Mouse (Mus musculus) megakaryocyte, embryonic 14.5 days (primary cell): Measurements from ENCODE around the gene Chrna1. TPM values are rescaled to one million over a fixed set of nuclear protein-coding genes. Genes with fewer than 3 reads are reported as not detected.
"Not testable (repeated sequence)": the region's sequence is repeated elsewhere in the genome, so short reads cannot be mapped to it uniquely, and the experiment has no call there.

Experiments
- H3K27me3 ChIP-seq: replicated peaks from 2 replicates; pipeline ENCODE3; 2012; ENCODE audit warnings: inconsistent platforms
- H3K36me3 ChIP-seq: replicated peaks from 2 replicates; pipeline ENCODE3; 2012; ENCODE audit warnings: low read length, inconsistent platforms, mixed read lengths
- H3K4me1 ChIP-seq: 2 replicates; pipeline ENCODE4 v1.6.1; 2012; ENCODE audit warnings: inconsistent platforms
- H3K4me3 ChIP-seq: replicated peaks from 2 replicates; pipeline ENCODE3; 2012; ENCODE audit warnings: moderate library complexity, mild to moderate bottlenecking, inconsistent platforms
- H3K9me3 ChIP-seq: 2 replicates; pipeline ENCODE4 v1.6.1; 2012; ENCODE audit warnings: inconsistent platforms
- FLI1 ChIP-seq: IDR thresholded peaks from 2 replicates; pipeline ENCODE4 v1.6.1; 2012; ENCODE audit warnings: low read length, inconsistent platforms, mixed read lengths
- GATA1 ChIP-seq: IDR thresholded peaks from 3 replicates; pipeline ENCODE4 v1.6.1; 2012; ENCODE audit warnings: mixed read lengths, low read length, inconsistent platforms, borderline replicate concordance
- polyA plus RNA-seq: library from polyadenylated mRNA; stranded (reverse); fragments of >175 nt; gene quantifications from 2 replicates; pipeline ENCODE4 v1.2.3, GENCODE M21; 2012; ENCODE audit warnings: low replicate concordance; ENCODE audit not compliant: insufficient read depth

Gene Chrna1
- polyA plus RNA-seq, 1 experiment = not detected

DNA sequence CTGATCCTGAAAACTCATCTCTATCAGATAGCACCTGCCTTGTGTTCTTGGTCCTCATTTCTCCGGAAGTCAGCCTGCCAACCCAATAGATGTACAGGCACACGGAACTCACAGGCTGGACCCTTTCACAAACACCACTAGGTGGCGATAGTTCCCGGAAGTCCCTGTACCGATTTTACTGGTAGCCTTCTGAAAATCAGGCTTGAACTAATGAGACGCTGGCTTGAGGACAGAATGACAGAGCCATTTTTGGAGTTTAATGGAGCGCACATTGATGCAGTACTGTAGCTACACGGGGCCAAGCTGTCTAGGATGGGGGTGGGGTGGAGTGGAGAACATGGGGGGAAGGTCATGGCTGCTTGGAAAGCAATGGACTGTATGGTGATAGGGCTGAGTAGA is 18.5 kb downstream of the Chrna1 start:
- peak overlapping the region; percentile 64 for H3K4me3 ChIP-seq
- peaks cover 16% of the 10 kb centered on the region for H3K4me1 ChIP-seq
- H3K9me3 ChIP-seq = peaks cover 14% of the 10 kb centered on the region
- TF ChIP-seq FLI1 (no peak), GATA1 (no peak)
- H3K36me3 ChIP-seq = no peaks in the 10 kb centered on the region
- H3K27me3 ChIP-seq = peaks cover 2% of the 10 kb centered on the region

DNA sequence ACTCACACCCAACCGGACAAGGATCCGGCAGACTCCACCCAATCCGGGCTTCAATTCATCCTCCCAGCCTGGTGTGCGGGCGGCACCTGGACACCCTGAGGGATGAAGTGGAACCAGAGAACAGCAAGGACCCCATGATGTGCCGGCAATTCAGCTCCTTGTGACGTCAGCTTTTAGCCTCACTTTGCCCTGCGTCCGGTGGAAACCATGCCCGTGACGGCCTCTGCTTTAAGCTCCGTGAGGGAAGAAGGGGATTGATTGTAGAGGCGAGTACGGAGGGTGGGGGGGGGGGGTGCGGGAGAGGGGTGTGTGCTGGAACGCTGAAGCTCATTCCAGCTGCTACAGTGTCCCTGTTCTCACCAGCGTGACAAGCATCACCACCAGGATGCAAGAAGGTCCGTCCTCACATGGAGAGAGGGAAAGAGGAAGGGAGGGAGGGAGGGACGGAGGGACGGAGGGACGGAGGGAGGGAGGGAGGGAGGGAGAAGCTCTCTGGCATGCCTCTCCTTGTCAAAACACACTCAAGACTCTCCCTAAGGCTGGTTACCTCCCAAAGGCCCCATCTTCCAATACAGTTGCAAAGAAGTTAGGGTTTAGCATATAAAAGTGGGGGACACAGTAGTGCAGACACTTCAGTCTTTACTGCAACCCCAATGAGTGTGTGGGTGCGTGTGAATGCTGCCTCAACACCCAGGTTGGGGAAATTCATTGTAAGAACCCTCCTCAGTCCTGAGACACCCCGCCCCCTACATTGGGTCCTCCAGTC is 19.1 kb downstream of the Chrna1 start:
- Histone ChIP-seq H3K9me3 (peaks cover 14% of the 10 kb centered on the region), H3K27me3 (peaks cover 2% of the 10 kb centered on the region), H3K36me3 (no peaks in the 10 kb centered on the region), H3K4me1 (peaks cover 11% of the 10 kb centered on the region), H3K4me3 (no peak overlapping the region)
- no peak for TF ChIP-seq GATA1
- TF ChIP-seq FLI1 = no peak

DNA sequence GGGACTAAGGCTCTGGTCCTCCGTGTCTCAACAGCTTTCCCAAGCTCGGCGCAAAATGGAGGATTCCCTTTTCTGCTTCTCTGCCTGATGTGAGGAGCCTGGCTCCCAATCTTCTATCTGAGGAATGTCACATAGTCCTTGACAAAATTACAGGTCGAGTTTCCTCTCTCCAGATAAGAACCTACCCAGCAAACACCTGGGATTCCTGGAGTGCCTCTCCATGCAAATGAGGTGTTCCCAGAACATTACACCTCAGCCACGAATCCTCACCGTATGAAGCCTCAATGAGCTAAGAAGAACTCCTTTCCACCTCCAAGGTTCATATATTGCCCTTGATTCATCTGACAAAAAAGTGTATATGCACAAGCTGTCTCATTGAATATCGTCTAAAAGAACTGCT is 19.7 kb downstream of the Chrna1 start:
- Histone ChIP-seq H3K9me3 (peaks cover 14% of the 10 kb centered on the region), H3K36me3 (no peaks in the 10 kb centered on the region), H3K4me1 (peaks cover 8% of the 10 kb centered on the region), H3K4me3 (no peak overlapping the region), H3K27me3 (peaks cover 2% of the 10 kb centered on the region)
- TF ChIP-seq GATA1 = no peak
- TF ChIP-seq FLI1 = no peak

DNA sequence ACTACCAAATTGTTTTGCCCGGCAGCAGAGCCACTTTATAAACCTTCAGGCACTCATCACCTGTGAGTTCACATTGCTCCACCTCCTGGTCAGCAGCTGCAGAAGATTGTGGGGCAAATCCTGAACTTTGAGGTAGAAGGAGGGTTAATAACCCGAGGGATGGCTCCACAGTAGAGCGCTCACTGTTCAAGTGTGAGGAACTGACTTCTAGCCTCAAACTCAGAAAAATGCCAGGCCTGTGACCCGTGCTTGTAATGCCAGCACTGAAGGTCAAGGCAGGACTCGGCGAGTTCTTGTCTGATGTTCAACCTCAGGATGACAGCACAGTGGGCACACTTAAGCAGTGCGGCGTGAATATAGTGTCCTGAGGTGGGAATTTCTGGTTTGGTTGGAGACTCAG is 22.2 kb downstream of the Chrna1 start:
- H3K4me3 ChIP-seq = no peak overlapping the region
- H3K4me1 ChIP-seq = peaks cover 17% of the 10 kb centered on the region
- H3K27me3 ChIP-seq = peaks cover 2% of the 10 kb centered on the region
- peaks cover 14% of the 10 kb centered on the region for H3K9me3 ChIP-seq
- no peaks in the 10 kb centered on the region for H3K36me3 ChIP-seq
- no peak for TF ChIP-seq GATA1
- no peak for TF ChIP-seq FLI1

DNA sequence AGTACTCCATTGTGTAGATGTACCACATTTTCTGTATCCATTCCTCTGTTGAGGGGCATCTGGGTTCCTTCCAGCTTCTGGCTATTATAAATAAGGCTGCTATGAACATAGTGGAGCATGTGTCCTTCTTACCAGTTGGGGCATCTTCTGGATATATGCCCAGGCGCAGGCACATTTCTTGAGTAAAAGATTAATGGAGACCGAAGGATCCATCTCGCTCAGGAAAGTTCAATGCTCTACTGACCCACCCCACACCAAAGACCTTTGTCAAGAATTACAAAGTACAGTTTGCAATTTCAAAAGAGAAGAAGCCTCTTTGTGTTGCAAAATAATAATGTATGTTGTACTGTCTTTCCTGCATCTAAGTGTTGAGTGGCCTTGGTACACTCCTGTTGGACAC is 23.1 kb downstream of the Chrna1 start:
- H3K36me3 ChIP-seq, H3K4me3 ChIP-seq, H3K27me3 ChIP-seq: not testable (repeated sequence)
- peaks cover 20% of the 10 kb centered on the region for H3K4me1 ChIP-seq
- peaks cover 14% of the 10 kb centered on the region for H3K9me3 ChIP-seq

DNA sequence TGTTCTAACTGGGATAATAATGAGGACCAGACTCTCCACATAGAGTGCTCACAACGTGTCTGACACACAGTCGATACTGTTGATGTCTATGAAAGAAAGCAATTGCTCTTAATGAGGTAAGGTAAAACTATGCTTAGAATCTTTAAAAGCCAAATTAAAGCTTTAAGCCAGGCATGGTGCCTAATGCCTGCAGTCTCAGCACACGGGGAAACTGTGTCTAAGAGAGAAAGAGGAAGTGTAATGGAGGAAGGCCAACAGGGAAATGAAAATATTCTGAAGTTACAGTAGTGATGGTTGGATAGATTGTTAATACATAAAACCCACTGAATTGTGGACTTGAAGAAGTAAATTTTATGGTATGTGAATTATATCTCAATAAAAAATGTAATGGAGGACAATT is 25.7 kb downstream of the Chrna1 start:
- no peaks in the 10 kb centered on the region for H3K36me3 ChIP-seq
- no peak overlapping the region for H3K4me3 ChIP-seq
- no peaks in the 10 kb centered on the region for H3K9me3 ChIP-seq
- H3K27me3 ChIP-seq = no peaks in the 10 kb centered on the region
- peaks cover 28% of the 10 kb centered on the region for H3K4me1 ChIP-seq
- TF ChIP-seq FLI1 (no peak), GATA1 (no peak)

DNA sequence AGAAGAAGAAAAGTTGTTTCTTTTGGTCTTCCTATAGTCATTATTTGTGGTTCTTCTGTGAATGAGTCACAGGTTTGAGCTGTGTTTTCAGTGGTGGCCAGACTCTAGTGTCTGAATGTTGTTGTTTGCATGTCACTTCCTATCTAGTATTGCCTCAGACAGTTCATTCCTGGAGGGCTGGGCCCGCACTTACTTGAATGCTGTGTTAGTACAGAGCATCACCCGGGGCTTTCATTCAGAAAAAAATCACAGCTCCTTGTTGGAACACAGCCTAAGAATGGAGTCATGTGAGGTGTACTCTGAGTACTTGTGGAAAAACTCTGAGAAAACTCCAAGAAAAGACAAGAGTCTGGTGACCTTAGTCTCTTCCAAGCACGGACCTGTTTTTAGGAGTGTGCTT is 27.2 kb downstream of the Chrna1 start:
- Histone ChIP-seq H3K4me3 (no peak overlapping the region), H3K27me3 (no peaks in the 10 kb centered on the region), H3K36me3 (no peaks in the 10 kb centered on the region), H3K9me3 (no peaks in the 10 kb centered on the region), H3K4me1 (peaks cover 42% of the 10 kb centered on the region)
- no peak for TF ChIP-seq GATA1
- TF ChIP-seq FLI1 = no peak

DNA sequence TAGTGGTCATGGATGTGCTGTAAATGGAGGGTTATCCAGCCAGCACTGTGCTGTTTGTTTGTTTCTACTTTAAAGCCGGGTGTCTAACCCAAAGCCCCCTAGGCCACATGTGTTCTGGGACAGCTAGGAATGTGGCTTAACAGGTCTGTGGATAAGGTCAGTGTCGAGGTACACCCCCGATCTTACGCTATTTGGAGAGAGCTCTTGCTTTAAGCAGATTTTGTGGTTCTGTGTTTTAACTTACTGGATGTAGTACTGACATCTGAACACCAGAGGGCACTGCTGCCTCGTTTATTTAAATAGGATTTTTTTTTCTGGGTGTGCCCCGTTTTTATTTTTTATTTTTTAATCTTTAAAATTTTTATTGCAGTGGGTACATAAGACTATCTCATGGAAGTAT is 29.4 kb downstream of the Chrna1 start:
- H3K36me3 ChIP-seq = no peaks in the 10 kb centered on the region
- no peak for TF ChIP-seq FLI1
- no peak for TF ChIP-seq GATA1
- H3K4me3 ChIP-seq = peak overlapping the region; percentile 89
- H3K4me1 ChIP-seq = peaks cover 62% of the 10 kb centered on the region
- no peaks in the 10 kb centered on the region for H3K9me3 ChIP-seq
- no peaks in the 10 kb centered on the region for H3K27me3 ChIP-seq

DNA sequence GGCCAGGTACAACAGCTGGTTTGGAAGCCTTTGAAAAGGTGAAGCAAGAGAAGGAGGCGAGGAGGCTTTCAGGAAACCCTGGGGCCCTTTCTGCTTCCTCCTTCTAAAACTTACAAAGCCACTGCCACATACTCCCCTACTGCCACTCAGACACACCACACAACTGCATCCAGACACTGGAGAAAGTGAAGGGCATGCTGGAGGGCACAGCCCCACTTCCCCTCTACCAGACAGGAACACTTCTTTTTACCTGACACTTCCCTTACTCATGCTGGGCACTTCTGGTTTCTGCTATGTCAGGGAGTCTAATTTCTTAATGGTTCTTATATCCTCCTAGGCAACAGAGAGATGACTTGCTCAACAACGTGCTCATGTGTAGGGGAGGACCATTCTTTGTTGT is 31.6 kb downstream of the Chrna1 start:
- Histone ChIP-seq H3K36me3 (no peaks in the 10 kb centered on the region), H3K4me3 (no peak overlapping the region), H3K27me3 (no peaks in the 10 kb centered on the region), H3K9me3 (no peaks in the 10 kb centered on the region), H3K4me1 (peaks cover 69% of the 10 kb centered on the region)
- TF ChIP-seq FLI1 = no peak
- no peak for TF ChIP-seq GATA1

DNA sequence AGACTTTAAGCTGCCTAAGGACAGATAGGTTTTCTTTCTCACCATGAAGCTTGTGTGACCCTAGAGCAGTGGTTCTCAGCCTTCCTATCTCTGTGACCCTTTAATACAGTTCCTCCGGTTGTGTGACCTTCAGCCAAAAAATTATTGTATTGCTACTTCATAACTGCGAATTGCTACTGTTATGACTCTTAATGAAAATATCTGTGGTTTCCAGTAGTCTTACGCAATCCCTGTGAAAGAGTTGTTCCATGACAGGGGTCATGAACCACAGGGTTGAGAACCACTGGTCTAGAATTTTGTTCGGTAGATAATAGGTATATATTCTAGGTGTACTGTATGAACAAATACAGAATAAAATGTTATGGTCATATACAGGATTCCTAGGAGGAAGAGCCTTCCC is 32.9 kb downstream of the Chrna1 start:
- Histone ChIP-seq H3K4me3 (no peak overlapping the region), H3K36me3 (no peaks in the 10 kb centered on the region), H3K9me3 (no peaks in the 10 kb centered on the region), H3K27me3 (no peaks in the 10 kb centered on the region), H3K4me1 (peaks cover 66% of the 10 kb centered on the region)
- no peak for TF ChIP-seq GATA1
- no peak for TF ChIP-seq FLI1

DNA sequence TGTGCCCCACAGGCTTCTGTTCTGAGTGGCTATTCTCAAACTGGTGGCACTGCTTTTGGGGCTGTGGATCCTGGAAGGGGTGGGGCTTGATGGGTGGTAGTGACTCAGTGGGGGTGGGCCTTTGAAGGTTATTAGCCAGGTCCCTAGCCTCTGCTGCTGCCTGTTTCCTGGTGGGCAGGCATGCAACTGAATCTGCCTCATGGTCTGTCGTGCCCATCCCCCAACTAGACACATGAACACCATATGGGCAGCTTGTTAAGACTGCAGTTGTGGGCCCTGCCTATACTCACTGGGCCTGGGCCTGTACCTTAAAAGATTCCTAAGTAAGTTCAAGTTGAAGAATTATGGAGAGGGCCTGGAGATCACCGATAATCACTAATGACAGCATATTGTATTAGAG is 34.6 kb downstream of the Chrna1 start:
- Histone ChIP-seq H3K27me3 (no peaks in the 10 kb centered on the region), H3K36me3 (no peaks in the 10 kb centered on the region), H3K4me3 (no peak overlapping the region), H3K9me3 (no peaks in the 10 kb centered on the region), H3K4me1 (peaks cover 70% of the 10 kb centered on the region)
- TF ChIP-seq GATA1 (no peak), FLI1 (no peak)
